Mouse (Mus musculus) embryonic stem cell, embryonic (primary cell): ENCODE measurements around the gene Cyld.
"Not testable (repeated sequence)": the region's sequence is repeated elsewhere in the genome, so short reads cannot be mapped to it uniquely, and the experiment has no call there.

Experiments
- CTCF ChIA-PET, 4 experiments: fragments of 300-600 bp in 2 of 4; fragments of 350-600 bp in 2 of 4; sonication (Branson Sonifier 250); formaldehyde crosslinking; loops; one replicate each; lab custom pipeline; 2022; ENCODE audit warnings: inconsistent platforms in 2 of 4; lab: Charles Lee
- POLR2A ChIA-PET, 4 experiments: fragments of 300-600 bp in 2 of 4; fragments of 350-600 bp in 2 of 4; sonication (Branson Sonifier 250); formaldehyde crosslinking; loops; one replicate each; lab custom pipeline; 2022; ENCODE audit warnings: antibody characterized with exemption in 4 of 4, inconsistent platforms in 1 of 4; lab: Charles Lee

Cyld gene

GRCm38 (mm10) chr8:88696721-88697641 is at the start of gene Cyld:
Gene Cyld (plus strand): TSS chr8:88697028.
- POLR2A ChIA-PET = interaction anchor here (0.6 to 1.6 kb wide), 19 partner anchors 8 to 579 kb away, joined by 3 to 12 read pairs (median 3); partner anchors contain the start of genes Snx20 (in 2 of the 4), Cnep1r1 (in 1 of the 4) and Nod2 (in 1 of the 4)
- CTCF ChIA-PET = interaction anchor here in 1 of 4 experiments (0.5 to 1.6 kb wide), 5 partner anchors 76 to 579 kb away, joined by 3 to 5 read pairs (median 3); partner anchors contain the start of gene Cnep1r1

- CTCF ChIA-PET = interaction anchor here (0.5 to 1.4 kb wide), 6 partner anchors 15 to 1260 kb away, joined by 3 to 5 read pairs (median 4); no protein-coding TSS in a partner anchor
- POLR2A ChIA-PET = interaction anchor here in 1 of 4 experiments (1.0 to 1.2 kb wide), 2 partner anchors 14 to 23 kb away, joined by 3 to 4 read pairs; no protein-coding TSS in a partner anchor
Measured at GRCm38 (mm10) chr8:88648322-88648721, 48.5 kb upstream of the Cyld start.

GRCm38 (mm10) chr8:88650016-88650708 is 46.7 kb upstream of the Cyld start:
- POLR2A ChIA-PET = interaction anchor here in 1 of 4 experiments (0.6 to 1.9 kb wide), 2 partner anchors 9 to 23 kb away, joined by 3 to 4 read pairs; no protein-coding TSS in a partner anchor
- CTCF ChIA-PET = no interaction called here

GRCm38 (mm10) chr8:88651122-88651521 is 45.7 kb upstream of the Cyld start:
- CTCF ChIA-PET = not testable (repeated sequence)
- POLR2A ChIA-PET = interaction anchor here in 1 of 4 experiments (1.9 kb wide), 1 partner anchor 24 kb away, joined by 4 read pairs; no protein-coding TSS in a partner anchor

- ChIA-PET CTCF (no interaction called here), POLR2A (interaction anchor here in 1 of 4 experiments (0.7 kb wide), 1 partner anchor 9 kb away, joined by 3 read pairs; no protein-coding TSS in a partner anchor)
Measured at GRCm38 (mm10) chr8:88655334-88655733, 41.5 kb upstream of the Cyld start.

- ChIA-PET CTCF (no interaction called here), POLR2A (interaction anchor here in 1 of 4 experiments (0.6 to 1.1 kb wide), 2 partner anchors 10 to 752 kb away, joined by 3 read pairs; no protein-coding TSS in a partner anchor)
Measured at GRCm38 (mm10) chr8:88659873-88660272, 37.0 kb upstream of the Cyld start.

- CTCF ChIA-PET = interaction anchor here in 1 of 4 experiments (0.6 kb wide), 1 partner anchor 105 kb away, joined by 5 read pairs; no protein-coding TSS in a partner anchor
- POLR2A ChIA-PET = interaction anchor here in 3 of 4 experiments (0.7 to 1.6 kb wide), 4 partner anchors 9 to 364 kb away, joined by 3 to 5 read pairs (median 4); no protein-coding TSS in a partner anchor
Measured at GRCm38 (mm10) chr8:88662401-88662821, 34.4 kb upstream of the Cyld start.

- CTCF ChIA-PET = no interaction called here
- POLR2A ChIA-PET = interaction anchor here in 1 of 4 experiments (1.0 kb wide), 1 partner anchor 30 kb away, joined by 4 read pairs; no protein-coding TSS in a partner anchor
Measured at GRCm38 (mm10) chr8:88664121-88664520, 32.7 kb upstream of the Cyld start.

- POLR2A ChIA-PET = interaction anchor here in 1 of 4 experiments (1.0 kb wide), 1 partner anchor 18 kb away, joined by 4 read pairs; the partner anchor contains the start of gene Nod2
- CTCF ChIA-PET = no interaction called here
Measured at GRCm38 (mm10) chr8:88664947-88665346, 31.9 kb upstream of the Cyld start.

- CTCF ChIA-PET = no interaction called here
- POLR2A ChIA-PET = no interaction called here
Measured at GRCm38 (mm10) chr8:88666435-88666834, 30.4 kb upstream of the Cyld start.

GRCm38 (mm10) chr8:88668400-88669086 is 28.3 kb upstream of the Cyld start:
- ChIA-PET POLR2A (interaction anchor here in 3 of 4 experiments (0.6 to 1.2 kb wide), 5 partner anchors 9 to 304 kb away, joined by 3 to 4 read pairs (median 4); no protein-coding TSS in a partner anchor), CTCF (interaction anchor here in 1 of 4 experiments (1.3 kb wide), 1 partner anchor 86 kb away, joined by 3 read pairs; no protein-coding TSS in a partner anchor)

- CTCF ChIA-PET = no interaction called here
Measured at GRCm38 (mm10) chr8:88670782-88671181, 26.0 kb upstream of the Cyld start.

GRCm38 (mm10) chr8:88671575-88671974 is 25.3 kb upstream of the Cyld start:
- POLR2A ChIA-PET = interaction anchor here in 2 of 4 experiments (1.4 to 1.9 kb wide), 2 partner anchors 9 to 25 kb away, joined by 3 to 5 read pairs; partner anchors contain the start of gene Cyld (in 1 of the 2)
- CTCF ChIA-PET = interaction anchor here in 1 of 4 experiments (0.6 kb wide), 1 partner anchor 275 kb away, joined by 3 read pairs; no protein-coding TSS in a partner anchor

More at GRCm38 (mm10) chr8:88670782-88671181, 26.0 kb upstream of the Cyld start:
- POLR2A ChIA-PET = interaction anchor here in 3 of 4 experiments (0.5 to 1.9 kb wide), 5 partner anchors 8 to 281 kb away, joined by 3 to 5 read pairs (median 3); partner anchors contain the start of gene Cyld (in 2 of the 3)

GRCm38 (mm10) chr8:88673859-88674258 is 23.0 kb upstream of the Cyld start:
- ChIA-PET CTCF (no interaction called here), POLR2A (interaction anchor here in 1 of 4 experiments (1.0 to 1.5 kb wide), 2 partner anchors 23 to 38 kb away, joined by 3 to 4 read pairs; partner anchors contain the start of genes Cyld and Snx20)

GRCm38 (mm10) chr8:88675372-88676165 is 21.3 kb upstream of the Cyld start:
- POLR2A ChIA-PET = no interaction called here
- CTCF ChIA-PET = no interaction called here

- ChIA-PET CTCF (no interaction called here), POLR2A (interaction anchor here in 1 of 4 experiments (0.5 kb wide), 1 partner anchor 119 kb away, joined by 3 read pairs; no protein-coding TSS in a partner anchor)
Measured at GRCm38 (mm10) chr8:88677071-88677470, 19.8 kb upstream of the Cyld start.
